Mouse (Mus musculus) layer of hippocampus, adult 18-20 months (tissue): ENCODE measurements at regions not wholly inside any gene's neighbourhood (a gene's known extent, or its start where the extent isn't known, plus 50 kb on each side); places are given as distances from the start of the nearest gene placed in this dataset.
A peak's percentile ranks its signal among the peaks of the same experiment; 100 is the strongest.

Experiments
- DNase-seq, 2 experiments: peaks; one replicate each; pipeline ENCODE4 v3.0.0; 2022; ENCODE audit warnings: low spot score in 2 of 2

- no peak for DNase-seq
Measured at GRCm38 (mm10) chr12:48283818-48284217, 1098.6 kb upstream of the Foxg1 start.

GRCm38 (mm10) chr12:48284386-48284785, 1098.1 kb upstream of the Foxg1 start:
- peak in 1 of 2 experiments; percentile 2 for DNase-seq

GRCm38 (mm10) chr12:48290146-48290545, 1092.3 kb upstream of the Foxg1 start:
- no peak for DNase-seq
